Mouse (Mus musculus) retina, postnatal 7 days (tissue): ENCODE measurements around the gene Xirp1.
A peak's percentile ranks its signal among the peaks of the same experiment; 100 is the strongest.

Experiments
- DNase-seq: peaks from one replicate; pipeline ENCODE4 v3.0.0-alpha.2; 2012; ENCODE audit warnings: low read depth, low spot score

The Xirp1 gene

DNA sequence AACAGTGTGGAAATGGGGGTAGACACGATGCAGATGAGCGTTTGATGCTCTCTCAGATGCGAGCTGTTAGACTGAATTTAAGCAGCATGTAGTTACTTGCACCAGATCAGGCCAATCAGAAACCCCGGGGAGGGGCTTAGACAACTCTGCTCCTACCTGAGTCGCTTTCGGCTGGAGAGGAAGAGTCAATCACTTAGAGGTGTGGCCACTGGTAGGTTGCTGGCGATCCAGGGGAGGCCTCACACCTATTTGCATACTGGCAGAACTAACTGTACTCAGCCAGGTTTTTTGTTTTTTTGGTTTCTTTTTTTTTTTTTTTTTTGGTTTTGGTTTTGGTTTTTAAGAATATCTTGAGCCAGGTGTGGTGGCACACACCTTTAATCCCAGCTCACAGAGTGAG lies 35.1 kb downstream of the Xirp1 start:
- DNase-seq = no peak

DNA sequence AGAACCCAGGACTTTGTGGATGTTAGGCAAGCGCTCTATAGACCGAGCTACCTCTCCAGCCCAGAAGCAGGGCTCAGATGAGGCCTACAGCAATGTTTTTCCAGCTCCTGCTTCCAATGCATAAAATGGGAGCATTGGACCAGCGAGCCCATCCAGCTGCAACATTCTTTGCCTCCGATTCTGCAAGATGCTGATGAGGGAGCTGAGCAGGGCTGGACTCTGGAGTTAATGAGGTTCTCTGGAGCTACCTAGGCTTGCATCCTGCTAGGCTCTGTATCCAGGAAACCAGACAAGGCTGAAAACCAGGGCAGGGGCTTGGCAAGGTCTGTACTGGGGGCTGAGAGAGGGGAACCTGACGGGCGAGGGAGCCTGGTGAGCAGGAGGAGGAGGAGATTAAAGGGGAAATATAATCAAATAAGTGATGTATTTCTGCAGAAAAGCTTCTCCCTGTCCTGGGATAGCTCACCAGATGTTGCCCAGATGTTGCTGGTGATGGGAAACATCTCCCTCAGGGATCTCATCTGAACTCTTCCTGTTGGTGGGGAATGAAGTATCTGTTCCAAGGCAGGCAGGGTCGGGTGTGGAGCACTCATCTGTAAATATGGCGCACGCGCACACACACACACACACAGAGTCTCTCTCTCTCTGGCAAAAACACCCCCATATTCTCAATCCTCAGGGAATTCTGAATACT lies 37.4 kb downstream of the Xirp1 start:
- DNase-seq = no peak

GRCm38 (mm10) chr9:119984536-119985011 lies 38.8 kb downstream of the Xirp1 start, which contains the start of gene Csrnp1:
Gene Csrnp1 (minus strand): TSS chr9:119984658.
- no peak for DNase-seq

- DNase-seq = peak; percentile 55
Observed at GRCm38 (mm10) chr9:119983585-119984535, 39.5 kb downstream of the Xirp1 start.

GRCm38 (mm10) chr9:119982956-119983551 lies 40.3 kb downstream of the Xirp1 start:
- DNase-seq = no peak

- no peak for DNase-seq
Observed at GRCm38 (mm10) chr9:119982241-119982811, 41.1 kb downstream of the Xirp1 start.

GRCm38 (mm10) chr9:119981183-119982179 lies 41.9 kb downstream of the Xirp1 start:
- no peak for DNase-seq

DNA sequence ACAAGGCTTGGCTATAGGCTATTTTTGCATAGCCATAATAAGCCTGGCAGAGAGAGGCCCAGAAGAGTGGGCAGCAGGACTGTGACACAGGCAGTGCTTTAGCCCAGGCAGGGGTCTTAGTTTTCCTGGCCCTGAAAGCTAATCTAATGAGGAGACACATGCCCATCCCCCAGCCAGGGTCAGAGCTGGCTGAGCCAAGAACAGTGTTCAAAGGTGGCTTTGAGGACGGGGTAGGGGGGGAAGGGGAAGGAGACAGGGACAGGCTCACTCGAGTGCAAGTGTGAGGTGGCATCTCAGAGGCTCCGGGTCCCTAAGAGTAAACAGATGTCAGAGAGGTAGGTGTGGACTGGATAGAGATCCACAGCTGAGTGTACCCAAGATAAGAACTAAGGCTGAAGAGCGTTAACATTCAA lies 42.6 kb downstream of the Xirp1 start:
- no peak for DNase-seq

GRCm38 (mm10) chr9:119979749-119980148 lies 43.6 kb downstream of the Xirp1 start:
- no peak for DNase-seq

DNA sequence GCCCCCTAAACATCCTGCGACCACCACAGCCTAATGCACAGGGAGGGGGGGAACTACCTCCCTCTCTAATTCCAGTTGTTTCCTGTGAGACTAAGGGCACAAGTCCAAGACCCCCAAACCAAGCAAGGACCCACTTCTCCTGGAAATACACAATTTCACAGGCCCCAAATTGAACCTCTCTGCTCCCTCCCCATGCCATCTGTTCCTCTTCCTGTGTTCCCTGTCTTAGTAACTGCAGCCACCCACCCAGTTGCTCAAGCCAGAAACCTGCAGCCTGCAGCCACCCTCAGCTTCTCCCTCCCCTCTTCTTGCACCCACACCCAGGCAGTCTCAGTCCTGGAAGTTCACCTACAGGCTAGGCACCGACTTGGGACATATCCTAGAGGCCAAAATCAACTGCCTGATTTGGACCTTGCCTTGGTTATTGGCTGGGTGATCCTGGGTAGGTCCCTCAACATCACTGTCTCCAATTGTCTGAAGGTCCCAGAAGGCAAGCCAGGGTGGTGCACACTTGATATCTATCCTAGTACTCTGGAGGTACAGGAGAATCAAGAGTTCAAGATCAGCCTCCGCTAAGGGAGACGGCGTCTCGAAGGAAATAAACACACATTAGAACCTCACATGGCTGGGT lies 44.5 kb downstream of the Xirp1 start:
- DNase-seq = no peak

- no peak for DNase-seq
Observed at GRCm38 (mm10) chr9:119978151-119978810, 45.1 kb downstream of the Xirp1 start.

- DNase-seq = no peak
Observed at GRCm38 (mm10) chr9:119977557-119978060, 45.8 kb downstream of the Xirp1 start.

DNA sequence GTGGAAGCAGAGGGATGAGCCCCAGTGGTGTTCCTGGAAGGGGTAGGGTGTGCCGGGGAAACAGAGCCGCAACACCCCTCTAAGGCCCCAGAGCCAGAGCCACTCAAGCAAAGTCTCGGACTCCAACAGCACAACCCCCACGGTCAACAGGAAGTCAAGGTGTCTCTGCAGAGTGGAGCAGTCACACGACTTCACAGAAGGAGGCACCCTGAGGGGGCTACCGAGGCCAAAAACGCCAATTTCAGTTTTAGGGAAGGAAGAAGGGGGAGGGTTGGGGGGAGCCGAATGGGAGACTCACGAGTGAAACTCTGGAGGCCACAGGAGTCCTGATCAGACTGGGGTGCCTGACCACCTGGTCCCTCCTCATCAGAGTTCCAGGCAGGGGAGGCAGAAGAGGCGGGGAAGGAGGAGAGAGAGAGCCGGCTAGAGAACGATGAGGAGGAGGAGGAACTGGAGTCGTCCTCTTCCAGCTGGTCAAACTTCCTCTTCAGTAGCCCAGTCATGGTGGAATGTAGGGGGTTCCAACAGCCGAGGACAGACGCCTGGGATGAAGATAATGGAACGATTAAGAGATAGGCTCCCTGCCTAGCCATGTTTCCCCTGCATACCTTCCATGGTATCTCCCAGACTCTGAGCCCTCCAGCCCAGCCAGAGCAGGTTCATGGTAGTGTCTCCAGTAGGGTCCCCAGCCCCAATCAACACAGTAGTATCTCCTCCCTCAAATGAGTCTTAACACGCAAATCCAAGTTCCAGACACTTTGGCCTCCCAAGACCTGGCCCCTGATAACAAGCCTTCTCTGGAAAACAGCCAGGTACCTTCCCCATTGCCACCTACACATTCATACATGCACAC lies 46.5 kb downstream of the Xirp1 start:
- no peak for DNase-seq

GRCm38 (mm10) chr9:119975286-119975685 lies 48.1 kb downstream of the Xirp1 start:
- DNase-seq = no peak

DNA sequence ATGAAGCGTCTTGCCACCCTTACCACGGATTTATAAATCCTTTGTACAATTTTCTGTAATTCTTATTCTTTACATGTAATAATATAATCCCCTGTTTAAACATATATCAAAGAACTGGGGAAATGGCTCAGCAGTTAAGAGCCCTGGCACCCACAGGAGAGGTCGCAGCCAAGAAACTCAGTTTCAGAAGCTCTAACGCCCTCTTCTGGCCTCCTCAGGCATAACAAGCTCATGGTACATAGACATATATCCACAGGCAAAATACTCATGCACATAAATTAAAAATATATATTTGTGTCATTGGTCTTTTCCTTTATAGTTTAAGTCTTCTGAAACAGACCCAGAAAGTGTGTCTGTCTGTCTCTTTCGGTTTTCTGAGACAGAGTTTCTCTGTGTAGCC lies 48.8 kb downstream of the Xirp1 start:
- DNase-seq = no peak

DNA sequence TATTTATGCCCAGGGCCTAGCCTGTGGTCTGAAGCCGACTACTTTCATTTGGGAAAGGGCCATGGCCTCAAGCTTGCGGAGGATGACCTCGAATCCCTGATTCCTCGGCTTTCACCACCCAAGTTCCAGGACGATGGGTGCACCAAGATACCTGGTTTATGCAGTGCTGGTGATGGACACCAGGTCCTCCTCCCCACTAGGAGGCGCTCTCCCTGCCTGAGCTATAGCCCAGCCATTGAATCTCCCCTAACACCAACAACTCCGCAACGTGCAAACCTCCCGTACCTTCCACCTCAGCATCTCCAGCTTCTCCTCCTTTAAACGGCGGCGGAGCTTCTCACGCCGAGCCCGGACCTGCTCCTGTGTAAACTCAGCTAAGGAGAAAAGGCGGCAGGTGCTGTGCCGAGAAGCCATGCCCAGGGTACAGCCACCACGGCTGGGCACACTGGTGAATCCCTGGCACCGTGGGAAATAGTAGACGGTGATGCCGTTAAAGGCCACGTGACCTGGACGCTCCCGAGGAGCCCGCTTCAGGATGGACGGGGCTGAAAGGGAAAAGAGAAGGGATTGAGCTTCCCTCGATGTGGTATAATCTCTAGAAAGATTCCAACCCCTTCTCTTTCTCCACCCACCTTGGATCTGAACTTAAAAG lies 49.4 kb downstream of the Xirp1 start:
- no peak for DNase-seq

DNA sequence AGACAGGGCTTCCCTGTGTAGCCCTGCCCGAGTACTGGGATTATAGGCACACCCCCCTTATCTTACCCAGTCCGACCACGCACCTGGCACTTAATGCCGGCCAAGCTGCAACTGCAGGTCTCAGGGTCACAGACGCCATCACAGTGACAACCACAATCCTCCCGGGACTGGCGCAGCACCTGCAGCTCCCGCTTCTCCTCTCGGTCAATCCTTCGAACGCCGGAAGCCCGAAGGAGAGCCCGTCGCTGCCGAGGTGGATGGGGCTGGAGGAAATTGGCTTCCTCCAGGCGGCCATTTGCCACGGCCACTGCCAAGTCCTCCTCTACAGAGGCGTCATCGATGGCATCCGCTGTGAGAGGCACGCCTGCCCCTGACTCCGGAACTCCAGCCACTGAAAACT lies 50.1 kb downstream of the Xirp1 start:
- DNase-seq = no peak

- no peak for DNase-seq
Observed at GRCm38 (mm10) chr9:119972582-119972981, 50.8 kb downstream of the Xirp1 start.
